Mouse (Mus musculus): ENCODE results near the gene Ndufa9.

DNA sequence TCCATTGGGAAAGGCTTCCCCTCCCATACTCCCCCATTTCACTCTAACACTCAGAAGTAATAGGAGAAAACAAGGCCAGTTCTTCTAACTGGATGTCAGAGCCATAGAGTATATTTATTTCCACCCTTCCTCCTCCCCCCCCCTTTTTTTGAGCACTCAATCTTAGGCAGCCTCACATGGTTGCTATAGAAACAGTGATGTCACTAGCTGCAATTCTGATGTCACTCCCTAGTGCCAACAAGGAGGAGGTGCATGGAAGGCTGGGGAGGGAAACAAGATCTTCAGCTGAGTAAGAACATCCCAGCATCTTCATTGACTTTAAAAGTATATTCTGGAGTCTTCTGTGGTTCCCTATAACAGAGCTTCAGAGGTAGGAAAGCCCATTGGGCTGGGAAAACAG lies 3.9 kb upstream of the Ndufa9 start, which contains the start of gene Akap3:
- TF ChIP-seq CTCF (IDR thresholded peaks at IDR 0.05; ENCODE audit: low read depth, low read length) = no peak
- TF ChIP-seq POLR2A (IDR thresholded peaks at IDR 0.05; ENCODE audit: extremely low read depth, insufficient read depth, low read length) = no peak
